Mouse (Mus musculus) MEL (cell line): ENCODE results near the gene Ccdc71. TPM values are rescaled to one million over a fixed set of nuclear protein-coding genes. Genes with fewer than 3 reads are reported as not detected.

Experiments used
- DNase-seq: peaks from one replicate; pipeline ENCODE4 v3.0.0; 2011; ENCODE audit warnings: low read depth, low spot score
- H3K27ac ChIP-seq: 2 replicates; pipeline ENCODE4 v1.5.1; 2012; ENCODE audit warnings: low read depth, mild to moderate bottlenecking, control low read depth, low read length, moderate library complexity; ENCODE audit not compliant: control insufficient read depth
- H3K27me3 ChIP-seq, 2 experiments: fragments of 150-350 bp in 1 of 2; sonication (generic) in 1 of 2; 2 replicates each; pipeline ENCODE4 v1.6.1; 2012; ENCODE audit warnings: low read length in 2 of 2, mild to moderate bottlenecking in 2 of 2, improper control_type of control experiment in 1 of 2, moderate library complexity in 1 of 2; ENCODE audit not compliant: insufficient read depth in 2 of 2, control insufficient read depth in 1 of 2
- H3K36me3 ChIP-seq, 2 experiments: 2 replicates each; pipeline ENCODE4 v1.6.1; 2012 to 2014; ENCODE audit warnings: low read length in 2 of 2, improper control_type of control experiment in 1 of 2, inconsistent platforms in 1 of 2, mild to moderate bottlenecking in 1 of 2; ENCODE audit not compliant: insufficient read depth in 2 of 2, control insufficient read depth in 1 of 2
- H3K4me1 ChIP-seq, 2 experiments: fragments of 150-350 bp in 1 of 2; sonication (generic) in 1 of 2; 2 replicates each; pipeline ENCODE4 v1.6.1; 2012; ENCODE audit warnings: low read length in 2 of 2, improper control_type of control experiment in 1 of 2, mild to moderate bottlenecking in 1 of 2; ENCODE audit not compliant: insufficient read depth in 2 of 2, control insufficient read depth in 1 of 2
- H3K4me3 ChIP-seq, 2 experiments: fragments of 150-350 bp in 1 of 2; sonication (generic) in 1 of 2; 2 replicates each; pipeline ENCODE4 v1.5.1; 2012; ENCODE audit warnings: low read depth in 2 of 2, low read length in 2 of 2, mild to moderate bottlenecking in 2 of 2, moderate library complexity in 2 of 2, control low read depth in 1 of 2, improper control_type of control experiment in 1 of 2; ENCODE audit not compliant: control insufficient read depth in 1 of 2, insufficient read depth in 1 of 2
- H3K79me2 ChIP-seq: 2 replicates; pipeline ENCODE4 v1.6.1; 2012; ENCODE audit warnings: mild to moderate bottlenecking, low read length, moderate library complexity; ENCODE audit not compliant: control insufficient read depth, poor library complexity, insufficient read depth
- H3K9ac ChIP-seq: 2 replicates; pipeline ENCODE4 v1.6.1; 2012; ENCODE audit warnings: low read depth, mild to moderate bottlenecking, control low read depth, low read length, moderate library complexity; ENCODE audit not compliant: control insufficient read depth, poor library complexity, severe bottlenecking
- H3K9me3 ChIP-seq: fragments of 150-350 bp; sonication (generic); replicated peaks from 2 replicates; pipeline ENCODE4 v1.6.1; 2012; ENCODE audit warnings: mild to moderate bottlenecking, low read length, improper control_type of control experiment, moderate library complexity; ENCODE audit not compliant: insufficient read depth
- BHLHE40 ChIP-seq: IDR thresholded peaks from 2 replicates; pipeline ENCODE4 v1.6.1; 2012; ENCODE audit warnings: low read depth, mild to moderate bottlenecking, inconsistent platforms, low read length, improper control_type of control experiment, borderline replicate concordance
- CHD2 ChIP-seq: IDR thresholded peaks from 2 replicates; pipeline ENCODE4 v1.6.1; 2011; ENCODE audit warnings: low read length, improper control_type of control experiment
- ELF1 ChIP-seq: IDR thresholded peaks from 2 replicates; pipeline ENCODE4 v1.6.1; 2014; ENCODE audit warnings: low read depth, mild to moderate bottlenecking, inconsistent platforms, low read length, improper control_type of control experiment, moderate library complexity
- EP300 ChIP-seq, 2 experiments: IDR thresholded peaks; 2 replicates each; pipeline ENCODE4 v1.6.1; 2011; ENCODE audit warnings: improper control_type of control experiment in 2 of 2, low read length in 2 of 2, low read depth in 1 of 2, mild to moderate bottlenecking in 1 of 2
- ETS1 ChIP-seq: IDR thresholded peaks from 2 replicates; pipeline ENCODE4 v1.6.1; 2012; ENCODE audit warnings: low read depth, mild to moderate bottlenecking, inconsistent platforms, low read length, improper control_type of control experiment, moderate library complexity
- GATA1 ChIP-seq: IDR thresholded peaks from 2 replicates; pipeline ENCODE4 v1.6.1; 2011; ENCODE audit warnings: low read depth, low read length, improper control_type of control experiment
- HCFC1 ChIP-seq: IDR thresholded peaks from 2 replicates; pipeline ENCODE4 v1.6.1; 2012; ENCODE audit warnings: low read depth, mild to moderate bottlenecking, inconsistent platforms, low read length, improper control_type of control experiment, moderate library complexity
- MAZ ChIP-seq: IDR thresholded peaks from 2 replicates; pipeline ENCODE4 v1.6.1; 2012; ENCODE audit warnings: low read depth, mild to moderate bottlenecking, inconsistent platforms, low read length, improper control_type of control experiment
- MEF2A ChIP-seq: IDR thresholded peaks from 2 replicates; pipeline ENCODE4 v1.6.1; 2014; ENCODE audit warnings: low read depth, mild to moderate bottlenecking, inconsistent platforms, low read length, improper control_type of control experiment; ENCODE audit not compliant: poor library complexity, insufficient replicate concordance, severe bottlenecking; ENCODE audit errors: extremely low read depth
- MXI1 ChIP-seq: IDR thresholded peaks from 2 replicates; pipeline ENCODE4 v1.6.1; 2011; ENCODE audit warnings: mild to moderate bottlenecking, low read depth, low read length, improper control_type of control experiment
- MYC ChIP-seq: IDR thresholded peaks from 2 replicates; pipeline ENCODE4 v1.6.1; 2011; ENCODE audit warnings: low read depth, mild to moderate bottlenecking, low read length, improper control_type of control experiment, moderate library complexity
- NELFE ChIP-seq: IDR thresholded peaks from 2 replicates; pipeline ENCODE4 v1.6.1; 2011; ENCODE audit warnings: low read depth, low read length, improper control_type of control experiment
- POLR2AphosphoS5 ChIP-seq: IDR thresholded peaks from 2 replicates; pipeline ENCODE4 v1.6.1; 2012; ENCODE audit warnings: low read depth, borderline replicate concordance, mild to moderate bottlenecking, inconsistent platforms, low read length, moderate library complexity, mixed read lengths
- RAD21 ChIP-seq: IDR thresholded peaks from 2 replicates; pipeline ENCODE4 v1.6.1; 2011; ENCODE audit warnings: mild to moderate bottlenecking, low read depth, low read length, improper control_type of control experiment
- RCOR1 ChIP-seq: IDR thresholded peaks from 2 replicates; pipeline ENCODE4 v1.6.1; 2012; ENCODE audit warnings: low read depth, mild to moderate bottlenecking, inconsistent platforms, low read length, improper control_type of control experiment
- SIN3A ChIP-seq: IDR thresholded peaks from 2 replicates; pipeline ENCODE4 v1.6.1; 2012; ENCODE audit warnings: low read length, improper control_type of control experiment, inconsistent platforms
- TAL1 ChIP-seq: IDR thresholded peaks from 2 replicates; pipeline ENCODE4 v1.6.1; 2012; ENCODE audit warnings: mild to moderate bottlenecking, inconsistent platforms, low read length, moderate library complexity, mixed read lengths
- USF1 ChIP-seq: IDR thresholded peaks from 2 replicates; pipeline ENCODE4 v1.6.1; 2014; ENCODE audit warnings: low read depth, mild to moderate bottlenecking, inconsistent platforms, low read length, improper control_type of control experiment, moderate library complexity
- ZNF384 ChIP-seq: IDR thresholded peaks from 2 replicates; pipeline ENCODE4 v1.6.1; 2012; ENCODE audit warnings: low read depth, mild to moderate bottlenecking, inconsistent platforms, low read length, improper control_type of control experiment
- polyA plus RNA-seq, 2 experiments: library from polyadenylated mRNA; stranded (reverse) in 1 of 2; unstranded in 1 of 2; fragments of >175 nt in 1 of 2; fragments of >200 nt in 1 of 2; gene quantifications; 2 replicates each; pipeline versions ENCODE4 v1.2.1 to v1.2.4; 2012; ENCODE audit warnings: low replicate concordance in 2 of 2, low read depth in 1 of 2; ENCODE audit not compliant: insufficient read length in 2 of 2, insufficient read depth in 1 of 2, missing spikeins in 1 of 2
- total RNA-seq: library from RNA; depleted of rRNA; stranded (reverse); fragments of 300-350 nt; gene quantifications from 2 replicates; pipeline ENCODE4 v1.2.3, GENCODE M21; 2012

Ccdc71 gene
- total and polyA plus RNA-seq, 3 experiments = 23.1 to 39.9 TPM; not detected in 1

DNA sequence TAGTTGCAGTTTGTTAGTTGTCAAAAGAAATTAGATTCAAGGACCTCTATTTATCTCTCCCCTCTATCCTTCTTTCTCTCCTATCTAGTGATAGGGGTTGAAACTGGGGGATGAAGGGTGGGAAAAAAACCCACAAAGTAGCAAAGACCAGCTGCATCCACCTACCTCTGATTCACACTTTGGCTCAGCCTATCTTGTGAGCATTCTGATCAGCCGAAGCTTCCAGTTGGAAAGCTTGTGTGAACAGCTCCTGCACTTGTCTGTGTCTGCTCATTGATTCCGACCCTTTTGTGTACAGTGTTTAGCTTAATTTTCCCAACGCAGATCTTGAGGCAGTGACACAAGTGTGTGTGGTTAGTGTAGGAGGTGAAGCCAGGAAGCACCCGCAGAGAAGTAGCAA lies 6.9 kb upstream of the Ccdc71 start:
- H3K36me3 ChIP-seq = peaks cover 0 to 29% of the 10 kb centered on the region in 2 experiments; a peak in 2 of 4 replicates
- peak; percentile 64 for DNase-seq
- H3K79me2 ChIP-seq = peaks cover 5% of the 10 kb centered on the region
- no peaks in the 10 kb centered on the region for H3K27me3 ChIP-seq
- peak overlapping the region; percentile 37 for H3K27ac ChIP-seq
- TF ChIP-seq HCFC1 (0 out of 2 replicates have a peak, but pooled peaks have one; percentile 25), MXI1 (peak; percentile 33; the same call in 1 of the 2 replicates), BHLHE40 (no peak), GATA1 (0 out of 2 replicates have a peak, but pooled peaks have one; percentile 2), MEF2A (no peak), NELFE (0 out of 2 replicates have a peak, but pooled peaks have one; percentile 12), ETS1 (0 out of 2 replicates have a peak, but pooled peaks have one; percentile 3), EP300 (IDR thresholded peaks at IDR 0.05; ENCODE audit: low read depth in 1 of 2, low read length in 2 of 2) (peak in 1 of 2 experiments; percentile 14; a peak in 1 of 4 replicates)
- H3K9ac ChIP-seq = peak overlapping the region; percentile 12
- H3K4me3 ChIP-seq = peak overlapping the region in 1 of 2 experiments; percentile 23; a peak in 2 of 4 replicates
- H3K9me3 ChIP-seq = no peaks in the 10 kb centered on the region
- peaks cover 25 to 65% of the 10 kb centered on the region in 2 experiments for H3K4me1 ChIP-seq

DNA sequence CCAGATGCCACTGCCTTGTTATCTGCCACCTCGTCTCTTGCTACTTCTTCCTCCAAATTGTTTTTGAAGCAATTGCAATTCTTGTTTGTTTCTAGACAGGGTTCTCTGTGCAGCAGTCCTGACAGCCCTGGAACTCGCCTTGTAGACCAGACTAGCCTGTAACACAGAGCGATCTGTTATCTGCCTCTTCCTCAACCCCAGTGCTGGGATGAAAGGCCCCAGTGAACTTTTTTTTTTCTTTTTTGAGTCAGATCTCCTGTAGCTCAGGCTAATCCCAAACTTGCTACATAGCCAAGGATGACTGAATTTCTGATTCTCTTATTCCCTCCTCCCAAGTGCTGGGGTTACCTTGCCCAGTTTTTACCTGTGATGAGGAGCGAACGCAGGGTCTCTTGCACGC lies 5.9 kb upstream of the Ccdc71 start:
- DNase-seq = no peak
- TF ChIP-seq RCOR1 (peak; percentile 53), MAZ (no peak), BHLHE40 (no peak), ZNF384 (peak; percentile 93), ELF1 (no peak), GATA1 (peak; percentile 50; the same call in 1 of the 2 replicates), POLR2AphosphoS5 (no peak), MYC (0 out of 2 replicates have a peak, but pooled peaks have one; percentile 27), USF1 (no peak), RAD21 (no peak), SIN3A (peak; percentile 54; the same call in 1 of the 2 replicates), CHD2 (no peak), EP300 (IDR thresholded peaks at IDR 0.05; ENCODE audit: low read depth in 1 of 2, low read length in 2 of 2) (peak; percentile 33 to 40; a peak in 2 of 4 replicates), TAL1 (peak; percentile 25; the same call in 1 of the 2 replicates)
- TF ChIP-seq, all 39 proteins: peak for 7
- peaks cover 27 to 72% of the 10 kb centered on the region in 2 experiments for H3K4me1 ChIP-seq

More for the DNA sequence above, 5.9 kb upstream of the Ccdc71 start:
- H3K27ac ChIP-seq = peak overlapping the region; percentile 37
- H3K36me3 ChIP-seq = peaks cover 0 to 33% of the 10 kb centered on the region in 2 experiments; a peak in 2 of 4 replicates
- no peak overlapping the region; the same call in 1 of the 2 replicates for H3K9ac ChIP-seq
- H3K9me3 ChIP-seq = no peaks in the 10 kb centered on the region
- peak overlapping the region in 1 of 2 experiments; percentile 3; a peak in 1 of 4 replicates for H3K4me3 ChIP-seq
- H3K79me2 ChIP-seq = peaks cover 5% of the 10 kb centered on the region
- H3K27me3 ChIP-seq = no peaks in the 10 kb centered on the region
